Mouse (Mus musculus) neutrophil, adult 65 days (primary cell): ENCODE data around the gene Grik5. TPM values are rescaled to one million over a fixed set of nuclear protein-coding genes. Genes with fewer than 3 reads are reported as not detected.

Experiments used
- total RNA-seq: library from RNA; stranded (reverse); gene quantifications from 2 replicates; pipeline ENCODE4 v1.2.4, GENCODE M21; 2023

Gene Grik5
- total RNA-seq, result 1.7 and 5.5 TPM in 2 replicates

DNA sequence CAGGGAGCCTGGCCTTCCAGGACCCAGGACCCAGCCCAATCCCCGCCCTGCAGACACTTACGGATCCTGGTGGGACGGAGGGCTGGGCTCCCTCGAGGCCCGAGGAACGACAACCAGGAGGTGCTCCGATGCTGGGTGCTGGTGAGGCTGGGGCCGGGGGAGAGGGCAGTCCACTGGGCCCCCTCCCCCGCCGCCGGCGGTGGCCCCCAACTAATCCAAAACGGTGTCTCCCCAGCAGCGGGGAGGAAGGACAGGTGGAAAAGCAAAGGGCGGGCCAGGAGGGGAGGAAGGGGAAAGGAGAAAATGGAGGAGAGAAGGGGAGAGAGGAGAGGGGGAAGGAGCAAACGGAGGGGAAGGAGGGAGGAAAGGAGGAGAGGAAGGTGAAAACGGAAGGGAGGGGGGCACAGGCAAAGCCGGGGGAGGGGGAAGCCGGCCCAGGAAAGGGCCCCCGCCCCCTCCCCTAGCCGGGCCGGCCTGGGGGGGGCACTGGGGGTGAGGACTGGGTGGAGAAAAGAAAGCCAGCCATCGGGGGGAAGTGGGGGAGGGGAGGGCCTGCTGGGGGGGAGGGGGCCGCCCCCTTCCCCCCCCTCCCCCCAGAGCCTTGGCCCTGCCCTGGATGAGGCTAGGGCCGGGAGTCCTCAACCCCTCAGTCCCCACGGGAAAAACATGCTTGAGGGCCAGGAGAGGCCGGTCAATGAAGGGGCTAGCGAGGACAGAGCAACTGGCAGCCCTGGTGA is at the start of gene Grik5, which contains the start of gene Zfp574:
Gene Grik5, minus strand, starts transcription at position 368 of the 737 bp plus-strand sequence.
Gene Zfp574, plus strand, starts transcription at position 589 of the 737 bp plus-strand sequence.

DNA sequence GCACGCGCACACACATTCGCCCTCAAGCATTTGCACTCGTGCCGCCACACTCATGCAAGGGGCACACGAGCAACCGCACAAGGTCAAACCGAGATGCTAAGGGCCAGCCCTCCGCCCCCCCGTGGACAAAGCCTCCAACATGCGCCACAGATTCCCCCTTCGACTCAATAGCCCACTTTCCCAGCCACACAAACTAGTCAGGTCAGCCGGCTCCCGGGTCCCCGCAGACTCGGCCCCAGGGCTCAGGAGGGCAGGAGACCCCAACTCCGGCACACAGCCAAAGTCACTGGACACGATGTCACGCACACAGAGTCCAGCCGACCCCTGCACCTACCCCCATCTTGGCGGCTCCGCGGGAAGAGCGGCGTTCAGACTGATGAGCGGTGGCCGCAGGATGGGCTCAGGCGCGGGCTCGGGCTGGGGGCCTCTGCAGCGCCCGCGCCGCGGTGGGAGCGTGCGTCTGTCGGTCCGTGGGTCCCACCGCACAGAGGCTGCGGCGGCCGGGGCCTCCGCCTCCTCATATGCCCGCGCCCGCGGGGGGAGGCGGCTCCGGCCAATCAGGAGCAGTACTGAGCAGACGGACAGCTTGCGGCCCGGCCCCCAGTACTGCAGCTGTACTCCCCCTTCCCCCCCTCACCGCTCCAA is 66.6 kb downstream of the Grik5 start, which contains the start of gene Atp1a3:
Gene Atp1a3, minus strand, starts transcription at position 538 of the 645 bp plus-strand sequence.

DNA sequence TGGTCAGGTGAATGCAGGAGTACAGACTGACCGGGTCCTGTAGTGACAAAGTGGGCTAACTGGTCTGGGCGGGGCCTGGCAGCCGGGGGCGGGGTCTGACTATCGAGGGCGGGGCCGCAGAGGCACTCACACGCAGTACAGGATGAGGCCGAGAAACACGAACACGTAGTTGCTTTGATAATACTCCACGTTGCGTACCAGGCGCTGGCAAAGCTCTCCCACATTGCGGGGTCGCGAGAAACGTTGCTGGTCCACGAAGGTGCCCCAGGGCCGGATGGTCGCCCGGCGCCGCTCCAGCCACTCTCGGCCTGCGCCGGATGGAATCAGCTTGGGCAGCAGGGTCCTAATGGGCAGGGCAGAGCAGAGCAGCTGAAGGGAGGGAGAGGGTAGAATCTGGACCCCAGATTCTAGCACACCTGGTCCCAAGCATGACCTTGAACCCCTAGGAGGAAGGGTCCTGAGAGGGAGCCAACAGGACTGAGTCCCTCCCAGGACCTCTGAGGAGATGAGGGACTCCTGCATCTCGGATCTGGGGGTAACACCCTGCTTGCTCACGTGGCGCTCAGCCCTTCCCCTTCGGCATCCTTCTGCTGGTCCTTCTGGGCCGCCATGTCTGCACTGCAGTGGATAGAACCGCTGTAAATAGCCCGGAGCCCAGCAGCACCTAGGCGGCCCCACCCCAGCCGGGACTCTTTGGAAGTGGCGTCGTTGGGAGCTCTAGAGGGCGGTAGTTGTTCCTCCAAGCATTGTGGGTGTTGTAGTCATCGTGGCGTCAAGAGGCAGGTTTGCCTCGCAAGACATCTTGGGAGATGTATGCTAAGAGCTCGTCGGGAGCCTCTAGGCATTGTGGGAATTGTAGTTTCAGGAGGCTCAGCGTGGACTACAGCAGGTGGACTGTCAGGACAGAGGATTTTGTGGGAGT is 99.9 kb downstream of the Grik5 start, which contains the start of gene Rabac1:
Gene Rabac1, minus strand, starts transcription at position 783 of the 922 bp plus-strand sequence.

Other genes with a start within 250 kb of the Grik5 start
- 2.0 and 3.2 TPM in 2 replicates for gene Gm9844, start 210.1 kb downstream of the Grik5 start, total RNA-seq
- not detected in 2 replicates for gene Lypd4, start 202.4 kb downstream of the Grik5 start, total RNA-seq
- not detected in 2 replicates for gene Dmrtc2, start 202.3 kb downstream of the Grik5 start, total RNA-seq
- 415 and 552 TPM in 2 replicates for gene Rps19, start 188.0 kb downstream of the Grik5 start, total RNA-seq
- 2.2 and 8.9 TPM in 2 replicates for gene Cd79a, start 175.0 kb downstream of the Grik5 start, total RNA-seq
- 564 and 862 TPM in 2 replicates for gene Arhgef1, start 169.4 kb downstream of the Grik5 start, total RNA-seq
- gene Gm4881, start 127.9 kb downstream of the Grik5 start, total RNA-seq, result not detected in 2 replicates
- 138 and 148 TPM in 2 replicates for gene Rabac1, start 99.6 kb downstream of the Grik5 start, total RNA-seq
- gene Atp1a3, start 66.4 kb downstream of the Grik5 start, total RNA-seq, result 230 and 240 TPM in 2 replicates
- gene Zfp574, start 221 bp upstream of the Grik5 start, total RNA-seq, result 10.4 and 11.0 TPM in 2 replicates
- 7.4 and 8.8 TPM in 2 replicates for gene Pou2f2, start 107.4 kb upstream of the Grik5 start, total RNA-seq
- 228 and 310 TPM in 2 replicates for gene Dedd2, start 148.3 kb upstream of the Grik5 start, total RNA-seq
- gene Zfp526, start 149.1 kb upstream of the Grik5 start, total RNA-seq, result 7.1 and 8.5 TPM in 2 replicates
- gene Gsk3a, start 165.5 kb upstream of the Grik5 start, total RNA-seq, result 66.1 and 79.7 TPM in 2 replicates
- 7.6 and 9.5 TPM in 2 replicates for gene Erf, start 178.4 kb upstream of the Grik5 start, total RNA-seq
- 191 and 236 TPM in 2 replicates for gene Cic, start 195.4 kb upstream of the Grik5 start, total RNA-seq
- 4.6 and 9.4 TPM in 2 replicates for gene Pafah1b3, start 225.6 kb upstream of the Grik5 start, total RNA-seq
- gene Prr19, start 229.1 kb upstream of the Grik5 start, total RNA-seq, result not detected in 2 replicates
- not detected in 2 replicates for gene Tmem145, start 233.8 kb upstream of the Grik5 start, total RNA-seq
- gene Megf8, start 244.8 kb upstream of the Grik5 start, total RNA-seq, result 1.9 and 3.2 TPM in 2 replicates